Mouse (Mus musculus) liver, embryonic 14.5 days (tissue): ENCODE measurements at regions not wholly inside any gene's neighbourhood (a gene's known extent, or its start where the extent isn't known, plus 50 kb on each side); places are given as distances from the start of the nearest gene placed in this dataset.

Experiments
- ATAC-seq: fragments of 200-750 bp; cut with Nextera tagmentation; 2 replicates; pipeline ENCODE4 v1.8.0; 2017; ENCODE audit warnings: moderate number of reproducible peaks, mild to moderate bottlenecking, moderate library complexity; ENCODE audit not compliant: insufficient read depth
- DNase-seq, 3 experiments: peaks; one replicate each; pipeline ENCODE4 v3.0.0-alpha.2; 2012 to 2013; ENCODE audit warnings: low read depth in 3 of 3, low spot score in 3 of 3
- H3K27ac ChIP-seq: fragments of 300-500 bp; sonication (generic); 2 replicates; pipeline ENCODE4 v1.5.1; 2014; ENCODE audit warnings: moderate library complexity, mild to moderate bottlenecking, control low read depth, inconsistent platforms
- H3K27me3 ChIP-seq: fragments of 300-500 bp; sonication (generic); 2 replicates; pipeline ENCODE4 v1.6.1; 2014; ENCODE audit warnings: mild to moderate bottlenecking, low read length, moderate library complexity; ENCODE audit not compliant: control insufficient read depth, insufficient read depth
- H3K36me3 ChIP-seq: fragments of 300-500 bp; sonication (generic); replicated peaks from 2 replicates; pipeline ENCODE4 v1.6.1; 2014; ENCODE audit warnings: low read depth; ENCODE audit not compliant: control insufficient read depth, insufficient read depth
- H3K4me1 ChIP-seq, 2 experiments: fragments of 200-500 bp in 1 of 2; fragments of 300-500 bp in 1 of 2; sonication (generic) in 1 of 2; replicated peaks; 2 replicates each; pipeline ENCODE4 v1.6.1; 2012 to 2014; ENCODE audit warnings: antibody characterized with exemption in 1 of 2, inconsistent platforms in 1 of 2, low read length in 1 of 2; ENCODE audit not compliant: control insufficient read depth in 2 of 2, insufficient read depth in 2 of 2
- H3K4me2 ChIP-seq: fragments of 300-500 bp; sonication (generic); 2 replicates; pipeline ENCODE4 v1.6.1; 2014; ENCODE audit warnings: low read depth, mild to moderate bottlenecking, control low read depth, moderate library complexity
- H3K4me3 ChIP-seq, 2 experiments: fragments of 200-500 bp in 1 of 2; fragments of 300-500 bp in 1 of 2; sonication (generic) in 1 of 2; 2 replicates each; pipeline ENCODE4 v1.5.1; 2012 to 2014; ENCODE audit warnings: low read depth in 2 of 2, low read length in 2 of 2, mild to moderate bottlenecking in 2 of 2, control low read depth in 1 of 2, inconsistent platforms in 1 of 2, moderate library complexity in 1 of 2; ENCODE audit not compliant: insufficient read depth in 1 of 2
- H3K9ac ChIP-seq: fragments of 300-500 bp; sonication (generic); replicated peaks from 2 replicates; pipeline ENCODE4 v1.6.1; 2014; ENCODE audit warnings: mild to moderate bottlenecking, control low read depth, moderate library complexity
- H3K9me3 ChIP-seq: fragments of 300-500 bp; sonication (generic); 2 replicates; pipeline ENCODE4 v1.6.1; 2016; ENCODE audit warnings: low read length, mixed read lengths; ENCODE audit not compliant: control insufficient read depth
- CTCF ChIP-seq: IDR thresholded peaks from 2 replicates; pipeline ENCODE4 v1.5.1; 2016; ENCODE audit warnings: antibody characterized with exemption, low read depth, control low read depth
- EP300 ChIP-seq: IDR thresholded peaks from 2 replicates; pipeline ENCODE4 v1.6.1; 2016; ENCODE audit warnings: antibody characterized with exemption, low read depth
- WGBS: fragments of 180-500 bp; shearing (Covaris S2); extraction: QIAGEN DNeasy Blood & Tissue Kit; methylation state at CpG from one replicate; pipeline ENCODE4 v1.1.7; 2014; ENCODE audit not compliant: insufficient replicate concordance; 5-methylcytosine and 5-hydroxymethylcytosine counted together

DNA sequence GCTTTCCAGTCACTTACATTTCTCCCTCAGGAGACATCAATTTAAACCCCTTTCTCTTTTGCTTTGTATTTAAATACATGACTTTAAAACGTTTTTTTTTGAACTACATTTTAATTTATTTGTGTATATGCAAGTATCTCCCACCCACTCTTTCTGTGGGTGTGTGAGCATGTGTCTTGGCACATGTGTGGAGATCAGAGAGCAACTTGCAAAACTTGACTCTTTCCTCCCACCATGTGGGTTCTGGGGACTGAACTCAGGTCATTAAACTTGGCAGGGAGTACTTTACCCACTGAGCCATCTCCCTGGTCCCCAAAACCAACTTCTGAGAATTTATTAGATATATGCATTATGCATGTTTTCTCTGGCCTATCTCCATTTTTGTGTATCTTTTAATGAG lies 143.9 kb downstream of the Ttc32 start:
- Histone ChIP-seq H3K4me2 (no peak overlapping the region), H3K9ac (no peak overlapping the region), H3K27ac (no peak overlapping the region), H3K27me3 (no peaks in the 10 kb centered on the region), H3K9me3 (no peaks in the 10 kb centered on the region), H3K4me1 (peaks cover 0 to 2% of the 10 kb centered on the region in 2 experiments; a peak in 2 of 4 replicates), H3K36me3 (no peaks in the 10 kb centered on the region), H3K4me3 (no peak overlapping the region)
- TF ChIP-seq EP300: no peak
- no peak for TF ChIP-seq CTCF
- no peak for DNase-seq
- 0% methylated on average over 1 of the region's 1 CpGs for WGBS
- ATAC-seq: no peak

DNA sequence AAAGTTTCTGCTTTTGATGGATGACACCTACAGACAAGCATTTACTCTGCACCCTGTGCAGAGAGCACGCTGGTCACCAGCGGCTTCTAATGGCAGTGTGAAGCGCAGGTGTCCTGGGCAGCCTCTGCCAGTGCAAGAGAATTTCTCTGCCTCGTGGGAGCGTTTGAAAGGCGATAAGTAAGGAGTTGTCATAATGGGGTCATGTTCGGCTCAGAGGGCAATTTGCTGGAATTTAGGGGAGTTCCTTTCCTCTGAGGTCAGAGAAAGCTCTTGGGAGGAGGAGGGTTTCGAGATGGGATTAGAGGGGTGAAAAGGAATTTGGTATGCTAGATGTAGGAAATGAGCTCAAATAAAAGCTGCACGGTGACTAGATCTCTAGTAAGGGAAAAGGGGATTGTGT lies 144.5 kb downstream of the Ttc32 start:
- H3K9me3 ChIP-seq: no peaks in the 10 kb centered on the region
- no peaks in the 10 kb centered on the region for H3K36me3 ChIP-seq
- no peak for ATAC-seq
- H3K27me3 ChIP-seq: no peaks in the 10 kb centered on the region
- no peak for DNase-seq
- TF ChIP-seq EP300 (no peak), CTCF (no peak)
- H3K4me1 ChIP-seq: peaks cover 0 to 2% of the 10 kb centered on the region in 2 experiments; a peak in 2 of 4 replicates
- H3K4me2 ChIP-seq: no peak overlapping the region
- no peak overlapping the region for H3K9ac ChIP-seq
- H3K27ac ChIP-seq: no peak overlapping the region
- WGBS: 58% methylated on average over 9 of the region's 9 CpGs
- H3K4me3 ChIP-seq: no peak overlapping the region

DNA sequence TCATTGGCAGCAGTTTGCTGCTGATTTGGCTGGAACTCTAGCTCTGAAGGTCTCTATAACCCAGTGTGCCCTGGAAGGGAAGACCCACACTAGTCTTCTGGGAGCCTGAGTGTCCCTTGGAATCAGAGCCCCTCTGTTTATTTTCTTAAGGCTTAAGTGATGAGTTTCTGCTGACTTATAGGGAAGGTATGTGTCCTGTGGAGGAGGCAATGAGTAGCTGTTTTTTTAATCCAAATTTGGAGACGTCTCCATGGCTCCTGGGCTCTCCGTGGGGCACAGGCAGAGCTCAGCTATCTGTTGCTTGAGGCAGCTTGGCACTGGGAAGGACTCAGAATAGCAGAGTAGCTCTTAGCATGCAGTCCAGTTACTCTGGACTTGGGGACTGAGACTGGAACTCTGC lies 146.4 kb downstream of the Ttc32 start:
- TF ChIP-seq EP300 (no peak), CTCF (no peak)

DNA sequence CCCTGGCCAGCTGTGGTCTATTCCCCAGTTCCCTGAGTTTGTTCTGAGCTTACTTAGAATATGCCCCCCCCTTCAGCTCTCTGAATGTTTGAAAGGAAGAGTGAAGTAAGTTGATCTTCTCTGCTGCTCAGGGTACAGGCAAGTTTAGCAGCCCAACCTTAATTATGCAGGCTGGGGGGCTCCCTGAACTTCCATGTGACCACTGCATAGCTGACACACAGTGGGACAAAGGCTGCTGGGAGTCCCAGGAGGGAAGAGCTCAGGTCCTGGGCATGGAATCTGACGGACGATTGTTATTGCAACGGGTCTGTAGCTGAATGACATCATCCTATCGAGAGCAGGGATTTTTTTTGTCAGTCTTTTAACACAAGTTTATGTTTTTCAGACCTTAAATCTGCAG lies 148.8 kb downstream of the Ttc32 start:
- Histone ChIP-seq H3K9me3 (no peaks in the 10 kb centered on the region), H3K36me3 (no peaks in the 10 kb centered on the region), H3K4me1 (no peaks in the 10 kb centered on the region), H3K9ac (no peak overlapping the region), H3K27ac (no peak overlapping the region), H3K4me3 (no peak overlapping the region), H3K27me3 (no peaks in the 10 kb centered on the region), H3K4me2 (no peak overlapping the region)
- WGBS: 65% methylated on average over 4 of the region's 4 CpGs
- no peak for TF ChIP-seq EP300
- no peak for TF ChIP-seq CTCF
- DNase-seq (no peak), ATAC-seq (no peak)

More for the DNA sequence above, 146.4 kb downstream of the Ttc32 start:
- H3K4me2 ChIP-seq: no peak overlapping the region
- no peaks in the 10 kb centered on the region for H3K27me3 ChIP-seq
- H3K9ac ChIP-seq: no peak overlapping the region
- ATAC-seq: no peak
- no peaks in the 10 kb centered on the region for H3K4me1 ChIP-seq
- DNase-seq: no peak
- H3K27ac ChIP-seq: no peak overlapping the region
- H3K4me3 ChIP-seq: no peak overlapping the region
- no peaks in the 10 kb centered on the region for H3K9me3 ChIP-seq
- 33% methylated on average over 2 of the region's 2 CpGs for WGBS
- H3K36me3 ChIP-seq: no peaks in the 10 kb centered on the region

DNA sequence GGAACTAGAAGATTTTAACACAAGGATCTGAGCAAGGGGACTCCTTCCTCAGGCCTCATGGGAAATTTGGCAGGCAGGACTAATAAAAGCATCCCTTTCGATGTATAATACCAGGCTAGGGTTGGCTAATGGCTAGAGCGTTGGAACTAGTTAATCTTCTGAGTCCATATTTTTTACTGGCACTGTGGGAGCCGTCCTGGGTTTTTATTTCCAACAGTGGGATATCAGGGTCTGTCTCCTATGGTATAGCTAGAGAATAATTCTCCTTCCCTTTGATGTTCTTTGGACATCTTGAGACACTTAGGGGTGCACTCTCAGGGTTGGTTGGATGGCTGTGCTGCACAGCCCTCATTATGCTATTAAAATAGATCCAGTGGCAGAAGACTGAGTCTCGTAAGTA lies 150.9 kb downstream of the Ttc32 start:
- H3K9ac ChIP-seq: no peak overlapping the region
- ATAC-seq: no peak
- TF ChIP-seq EP300 (no peak), CTCF (no peak)
- no peak overlapping the region for H3K27ac ChIP-seq
- 62% methylated on average over 4 of the region's 4 CpGs for WGBS
- no peak overlapping the region for H3K4me3 ChIP-seq
- DNase-seq: no peak
- H3K4me2 ChIP-seq: no peak overlapping the region
- no peaks in the 10 kb centered on the region for H3K27me3 ChIP-seq
- H3K36me3 ChIP-seq: no peaks in the 10 kb centered on the region
- H3K4me1 ChIP-seq: no peaks in the 10 kb centered on the region
- H3K9me3 ChIP-seq: no peaks in the 10 kb centered on the region

DNA sequence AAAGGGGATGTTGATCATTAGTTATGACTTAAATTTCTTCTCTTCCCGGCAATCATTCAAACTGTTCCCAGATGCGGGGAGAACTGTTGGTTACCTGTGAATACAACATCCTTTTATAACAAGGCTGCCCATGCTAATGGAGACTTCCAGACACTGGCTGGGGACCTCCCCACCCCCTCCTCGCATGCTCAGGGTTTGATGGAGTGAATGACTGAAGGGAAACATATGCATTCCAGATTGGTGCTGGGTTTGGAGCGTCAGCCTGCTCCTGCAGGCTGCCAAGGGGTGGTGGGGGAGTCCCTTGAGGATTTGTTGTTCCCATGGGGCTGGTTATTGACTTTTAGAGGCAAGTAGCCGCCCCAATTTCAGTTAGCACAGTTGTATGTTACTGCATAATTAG lies 161.9 kb downstream of the Ttc32 start:
- Histone ChIP-seq H3K36me3 (no peaks in the 10 kb centered on the region), H3K4me1 (no peaks in the 10 kb centered on the region), H3K27ac (no peak overlapping the region), H3K9me3 (no peaks in the 10 kb centered on the region), H3K27me3 (no peaks in the 10 kb centered on the region), H3K4me2 (no peak overlapping the region), H3K4me3 (no peak overlapping the region), H3K9ac (no peak overlapping the region)
- TF ChIP-seq EP300 (no peak), CTCF (no peak)
- ATAC-seq (no peak), DNase-seq (no peak)
- WGBS: 60% methylated on average over 5 of the region's 5 CpGs
